Mouse (Mus musculus) bone marrow macrophage, adult 2 months (primary cell): Measurements from ENCODE around the gene Pcdh20. TPM values are rescaled to one million over a fixed set of nuclear protein-coding genes. Genes with fewer than 3 reads are reported as not detected.

Experiments
- H3K27ac ChIP-seq: 2 replicates; pipeline ENCODE4 v1.5.1; 2012; ENCODE audit warnings: low read depth, low read length; ENCODE audit not compliant: insufficient read depth
- H3K4me1 ChIP-seq: 2 replicates; pipeline ENCODE4 v1.6.1; 2012; ENCODE audit warnings: low read length; ENCODE audit not compliant: control insufficient read depth, insufficient read depth
- H3K4me3 ChIP-seq: 2 replicates; pipeline ENCODE4 v1.5.1; 2012; ENCODE audit warnings: mild to moderate bottlenecking, low read length, moderate library complexity; ENCODE audit not compliant: insufficient read depth
- CTCF ChIP-seq: IDR thresholded peaks from 2 replicates; pipeline ENCODE4 v1.5.1; 2012; ENCODE audit warnings: low read depth, mild to moderate bottlenecking, low read length, moderate library complexity
- POLR2A ChIP-seq: IDR thresholded peaks from 2 replicates; pipeline ENCODE4 v1.6.1; 2012; ENCODE audit warnings: mild to moderate bottlenecking, low read depth, low read length, borderline replicate concordance
- polyA plus RNA-seq: library from polyadenylated mRNA; stranded (reverse); fragments of >200 nt; gene quantifications from 2 replicates; pipeline ENCODE4 v1.2.4, GENCODE M21; 2012; ENCODE audit not compliant: missing spikeins, insufficient read depth, insufficient read length

Gene Pcdh20
- polyA plus RNA-seq: not detected in 2 replicates

- Histone ChIP-seq H3K4me3 (no peak within 1 kb of the TSS), H3K27ac (no peak within 1 kb of the TSS), H3K4me1 (no peaks in the 10 kb centered on the region)
- no peak for TF ChIP-seq CTCF
- TF ChIP-seq POLR2A: no peak
Observed at GRCm38 (mm10) chr14:88470495-88471434, at the start of gene Pcdh20. Gene Pcdh20, minus strand, starts transcription at chr14:88471396.

DNA sequence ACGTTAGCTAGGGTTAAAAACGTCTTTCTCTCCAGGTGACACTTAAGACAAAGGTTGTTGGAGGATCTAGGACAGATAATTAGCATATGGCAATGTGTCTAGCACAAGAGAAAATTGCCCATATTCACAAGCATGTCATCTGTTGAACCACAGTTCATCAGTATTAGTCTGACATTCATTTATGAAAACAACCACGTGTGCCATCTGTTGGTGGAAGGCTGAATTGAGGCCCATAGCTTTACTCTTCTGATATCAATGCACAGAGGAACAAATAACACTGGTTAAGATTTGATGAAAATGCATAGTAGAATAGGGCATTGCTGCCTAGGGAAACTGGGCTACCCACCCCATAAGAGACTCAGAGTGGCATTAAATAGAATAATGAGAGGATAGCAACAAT, 8.7 kb upstream of the Pcdh20 start:
- Histone ChIP-seq H3K27ac (no peak overlapping the region), H3K4me1 (no peaks in the 10 kb centered on the region), H3K4me3 (no peak overlapping the region)
- TF ChIP-seq POLR2A (no peak), CTCF (no peak)

- H3K4me1 ChIP-seq: no peaks in the 10 kb centered on the region
- no peak overlapping the region for H3K4me3 ChIP-seq
- no peak overlapping the region for H3K27ac ChIP-seq
- no peak for TF ChIP-seq CTCF
- no peak for TF ChIP-seq POLR2A
Observed at GRCm38 (mm10) chr14:88469956-88470355, 1.2 kb downstream of the Pcdh20 start.

GRCm38 (mm10) chr14:88469361-88469760, 1.8 kb downstream of the Pcdh20 start:
- H3K27ac ChIP-seq: no peak overlapping the region
- H3K4me1 ChIP-seq: no peaks in the 10 kb centered on the region
- TF ChIP-seq POLR2A (no peak), CTCF (no peak)
- no peak overlapping the region for H3K4me3 ChIP-seq

DNA sequence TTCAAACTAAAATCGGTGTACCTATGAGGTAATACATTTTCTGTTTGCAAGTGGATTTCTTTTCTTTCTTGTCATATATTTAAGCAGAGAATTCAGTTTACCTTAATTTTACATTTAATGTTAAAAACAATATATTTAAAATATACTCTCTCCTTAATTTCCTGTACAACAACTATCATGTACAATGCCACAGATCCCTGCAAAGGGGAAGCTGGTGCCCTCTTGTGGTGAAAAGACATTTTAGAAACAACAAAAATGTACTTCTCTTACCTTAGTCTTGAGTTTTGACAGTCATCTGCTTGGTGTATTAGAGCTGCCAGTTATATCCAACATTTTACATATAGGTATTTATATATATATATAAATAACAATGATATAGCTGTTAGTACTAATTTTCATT, 4.8 kb downstream of the Pcdh20 start:
- Histone ChIP-seq H3K27ac (no peak overlapping the region), H3K4me3 (no peak overlapping the region), H3K4me1 (no peaks in the 10 kb centered on the region)
- no peak for TF ChIP-seq CTCF
- TF ChIP-seq POLR2A: no peak

GRCm38 (mm10) chr14:88464356-88464755, 6.8 kb downstream of the Pcdh20 start:
- H3K4me3 ChIP-seq: no peak overlapping the region
- TF ChIP-seq CTCF (no peak), POLR2A (no peak)
- no peak overlapping the region for H3K27ac ChIP-seq
- no peaks in the 10 kb centered on the region for H3K4me1 ChIP-seq

DNA sequence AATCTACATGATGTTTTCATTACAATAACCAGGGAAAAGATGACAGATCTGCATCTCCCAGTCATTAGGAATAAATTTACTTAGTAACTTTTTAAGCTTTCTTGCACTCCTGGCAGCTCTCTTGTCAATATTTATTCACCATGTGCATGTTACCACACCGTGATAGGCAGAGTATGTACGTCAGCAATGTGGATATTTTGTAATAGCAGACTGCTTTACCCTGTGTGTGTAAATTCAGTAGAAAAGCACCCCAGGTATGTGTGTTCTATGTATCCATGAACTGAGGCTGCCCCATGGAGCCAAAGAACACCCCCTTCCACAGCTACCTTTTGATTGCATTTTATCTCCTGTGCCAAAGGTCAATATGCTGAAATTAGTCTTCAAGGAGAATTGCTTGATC, 7.8 kb downstream of the Pcdh20 start:
- Histone ChIP-seq H3K27ac (no peak overlapping the region), H3K4me3 (no peak overlapping the region), H3K4me1 (no peaks in the 10 kb centered on the region)
- no peak for TF ChIP-seq CTCF
- no peak for TF ChIP-seq POLR2A

DNA sequence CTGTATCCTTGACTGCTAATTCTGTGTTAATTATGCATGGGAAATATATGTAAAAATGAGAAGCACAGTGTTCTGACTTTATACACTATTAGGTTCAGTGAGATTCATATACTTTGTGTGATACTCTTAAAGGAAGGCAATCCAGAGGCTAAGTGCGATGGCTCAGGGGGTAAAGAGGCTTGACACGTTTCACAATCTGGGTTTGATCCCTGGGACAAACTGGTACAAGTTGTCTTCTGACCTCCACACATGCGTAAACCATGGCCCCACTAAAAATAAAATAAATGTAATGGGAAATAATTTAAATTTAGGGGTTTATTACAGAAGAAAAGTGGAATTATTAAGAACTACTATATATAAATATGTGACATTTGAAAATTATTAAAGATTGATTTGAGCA, 8.3 kb downstream of the Pcdh20 start:
- Histone ChIP-seq H3K4me1 (no peaks in the 10 kb centered on the region), H3K4me3 (no peak overlapping the region), H3K27ac (no peak overlapping the region)
- TF ChIP-seq POLR2A (no peak), CTCF (no peak)

- TF ChIP-seq CTCF: no peak
- no peak for TF ChIP-seq POLR2A
- H3K4me1 ChIP-seq: no peaks in the 10 kb centered on the region
- H3K4me3 ChIP-seq: no peak overlapping the region
- H3K27ac ChIP-seq: no peak overlapping the region
Observed at GRCm38 (mm10) chr14:88460705-88461104, 10.5 kb downstream of the Pcdh20 start.

- TF ChIP-seq POLR2A (no peak), CTCF (no peak)
- Histone ChIP-seq H3K4me3 (no peak overlapping the region), H3K4me1 (no peaks in the 10 kb centered on the region)
Observed at GRCm38 (mm10) chr14:88443304-88443703, 27.9 kb downstream of the Pcdh20 start.

More at GRCm38 (mm10) chr14:88443304-88443703, 27.9 kb downstream of the Pcdh20 start:
- no peak overlapping the region for H3K27ac ChIP-seq
